Mouse (Mus musculus) E14TG2a.4 (cell line): ENCODE results near the gene Rfwd3.

Experiments
- CTCF ChIP-seq: conservative IDR thresholded peaks from 2 replicates; pipeline ENCODE4 v1.5.1; 2014; ENCODE audit warnings: low read length
- POU5F1 ChIP-seq: IDR thresholded peaks from 2 replicates; pipeline ENCODE4 v1.6.1; 2014; ENCODE audit warnings: low read length, borderline replicate concordance

GRCm38 (mm10) chr8:111291733-111292132, 8.3 kb downstream of the Rfwd3 start:
- no peak for TF ChIP-seq CTCF
- no peak for TF ChIP-seq POU5F1
